Mouse (Mus musculus): Measurements from ENCODE around the gene Gys1.

DNA sequence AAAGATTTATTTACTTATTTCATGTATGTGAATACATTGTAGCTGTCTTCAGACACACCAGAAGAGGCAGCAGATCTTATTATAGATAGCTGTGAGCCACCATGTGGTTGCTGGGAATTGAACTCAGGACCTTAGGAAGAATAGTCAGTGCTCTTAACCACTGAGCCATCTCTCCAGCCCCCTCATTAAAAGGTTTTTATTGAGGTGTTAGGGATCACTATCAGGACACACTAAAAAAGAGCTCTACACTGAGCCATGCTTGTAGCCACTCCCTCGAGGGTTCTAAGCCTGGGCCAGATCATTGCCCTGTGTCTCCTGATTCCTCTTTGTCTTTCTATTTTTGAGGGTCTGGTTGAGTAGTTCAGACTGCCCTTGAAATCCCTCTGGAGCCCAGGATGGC lies 41.8 kb downstream of the Gys1 start:
- TF ChIP-seq CTCF (IDR thresholded peaks at IDR 0.05; ENCODE audit: low read depth): no peak
- TF ChIP-seq EP300 (optimal IDR thresholded peaks at IDR 0.05): no peak

Data from stomach, postnatal 0 days (tissue).